Mouse (Mus musculus) mesoderm, embryonic 11.5 days (tissue): ENCODE results near the gene Olfr1453.
"Not testable (repeated sequence)": the region's sequence is repeated elsewhere in the genome, so short reads cannot be mapped to it uniquely, and the experiment has no call there.

Experiments
- DNase-seq: peaks from one replicate; pipeline ENCODE4 v3.0.0-alpha.2; 2012; ENCODE audit warnings: low read depth, low spot score

Olfr1453 gene

DNA sequence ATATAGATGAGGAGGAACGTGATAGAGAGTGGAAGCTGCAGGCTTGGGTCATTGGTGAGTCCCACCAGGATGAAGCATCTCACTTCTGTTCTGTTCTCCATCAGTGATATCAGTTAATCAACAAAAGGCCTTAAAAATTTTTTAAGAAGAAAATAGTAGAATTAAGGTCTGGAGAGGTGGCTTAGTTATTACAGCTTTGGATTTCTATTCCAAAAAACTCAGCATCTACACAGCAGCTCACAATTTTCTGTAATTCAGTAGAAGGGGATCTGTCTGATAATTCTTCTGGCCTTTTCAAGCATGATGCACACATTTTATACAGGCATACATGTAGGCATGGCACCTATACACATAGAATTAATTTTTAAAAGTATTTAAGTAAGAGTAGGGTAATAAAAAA, at the start of gene Olfr1453:
Olfr1453 (minus strand) TSS at position 101 of the 400 bp plus-strand sequence.
- no peak for DNase-seq

DNA sequence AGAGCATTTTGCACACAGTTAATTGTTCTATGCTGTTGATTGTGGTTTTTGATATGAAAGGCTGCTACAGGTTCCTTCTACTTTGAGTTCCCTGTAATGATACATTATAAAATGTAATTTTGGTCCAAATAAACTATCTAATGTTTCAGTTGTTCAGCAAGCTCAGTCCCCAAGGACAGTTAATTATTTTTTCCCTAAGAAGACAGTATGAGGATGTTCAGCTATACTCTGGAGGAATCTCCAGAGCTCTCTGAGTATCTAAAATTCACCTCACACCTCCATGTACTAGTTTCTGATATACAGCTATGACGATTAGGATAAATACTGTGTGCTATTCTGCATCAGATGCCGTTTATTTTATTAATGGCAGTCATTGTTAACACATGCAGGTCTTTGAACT, 32.2 kb upstream of the Olfr1453 start, which contains the start of gene Olfr1454:
Olfr1454 (plus strand) TSS at position 301 of the 400 bp plus-strand sequence.
- DNase-seq: no peak

- DNase-seq: no peak
Observed at GRCm38 (mm10) chr19:12994714-12995113, 33.4 kb downstream of the Olfr1453 start, which contains the start of gene Olfr1451. Gene Olfr1451, plus strand, starts transcription at chr19:12995014.

GRCm38 (mm10) chr19:12992316-12992715, 35.8 kb downstream of the Olfr1453 start:
- not testable (repeated sequence) for DNase-seq
